Mouse (Mus musculus) thymus, postnatal 10 days (tissue): ENCODE data around the gene Col4a2.

Experiments used
- DNase-seq, 2 experiments: peaks; one replicate each; pipeline ENCODE4 v3.0.0; 2021; ENCODE audit warnings: low spot score in 2 of 2

Col4a2 gene

GRCm38 (mm10) chr8:11296282-11296943 is 16.2 kb upstream of the Col4a2 start:
- DNase-seq, result no peak

GRCm38 (mm10) chr8:11297141-11297838 is 15.3 kb upstream of the Col4a2 start:
- no peak for DNase-seq

- no peak for DNase-seq
Observed at GRCm38 (mm10) chr8:11298531-11299316, 13.9 kb upstream of the Col4a2 start.

- DNase-seq, result no peak
Observed at GRCm38 (mm10) chr8:11299317-11299602, 13.3 kb upstream of the Col4a2 start.

GRCm38 (mm10) chr8:11300436-11300835 is 12.2 kb upstream of the Col4a2 start:
- no peak for DNase-seq

- DNase-seq, result no peak
Observed at GRCm38 (mm10) chr8:11304027-11304601, 8.5 kb upstream of the Col4a2 start.

GRCm38 (mm10) chr8:11305539-11305938 is 7.1 kb upstream of the Col4a2 start:
- DNase-seq, result no peak

GRCm38 (mm10) chr8:11307451-11307850 is 5.2 kb upstream of the Col4a2 start:
- DNase-seq, result no peak

- no peak for DNase-seq
Observed at GRCm38 (mm10) chr8:11308570-11308998, 4.0 kb upstream of the Col4a2 start.

- DNase-seq, result no peak
Observed at GRCm38 (mm10) chr8:11309226-11309625, 3.4 kb upstream of the Col4a2 start.

GRCm38 (mm10) chr8:11310049-11310448 is 2.6 kb upstream of the Col4a2 start:
- no peak for DNase-seq

GRCm38 (mm10) chr8:11311681-11312348 is 790 bp upstream of the Col4a2 start:
- DNase-seq, result no peak

- no peak for DNase-seq
Observed at GRCm38 (mm10) chr8:11313176-11314111, 839 bp downstream of the Col4a2 start.

- no peak for DNase-seq
Observed at GRCm38 (mm10) chr8:11314613-11315012, 2.0 kb downstream of the Col4a2 start.

GRCm38 (mm10) chr8:11315179-11315943 is 2.8 kb downstream of the Col4a2 start:
- DNase-seq, result no peak

GRCm38 (mm10) chr8:11316118-11316517 is 3.5 kb downstream of the Col4a2 start:
- no peak for DNase-seq

GRCm38 (mm10) chr8:11319405-11319804 is 6.8 kb downstream of the Col4a2 start:
- no peak for DNase-seq

GRCm38 (mm10) chr8:11321841-11322240 is 9.2 kb downstream of the Col4a2 start:
- DNase-seq, result no peak

- no peak for DNase-seq
Observed at GRCm38 (mm10) chr8:11322724-11323585, 10.3 kb downstream of the Col4a2 start.
